22 mouse cellular contexts compared by ENCODE assay signal in genomic region chr1:13863712-13864111, GRCm38 (mm10).
A peak's percentile ranks its signal among the peaks of the same experiment; 100 is the strongest.
DNase-seq lines count a peak whose midpoint lies in the region; ATAC-seq and TF ChIP-seq lines count a peak whose summit lies in the region.
"Had no signal": no experiment of that assay in that cellular context is flagged by ENCODE, and none has a peak within 500 bp of the region (broad histone marks: within the 10 kb centered on the region; RNA-seq: fewer than 3 reads in every experiment).

No protein-coding gene starts in this region.

- DNase-seq in kidney, postnatal 10 days = no peak
- peak; percentile 20 for DNase-seq in kidney, postnatal 0 days (ENCODE audit: low spot score)
- DNase-seq in kidney, adult 2 months = no peak
- no peak for DNase-seq in gastrocnemius, postnatal 4 days (ENCODE audit: low spot score in 2 of 2)
- DNase-seq: adrenal gland, adult 2 months; adrenal gland, postnatal 10 days; adrenal gland, postnatal 25 days; cerebellum, adult 11 months; cerebellum, adult 18-20 months; cerebellum, adult 8-10 months; cerebellum, adult 9-11 months; cerebellum, postnatal 14 days; cerebellum, postnatal 36 days; embryo, embryonic 11 days had no signal

- H3K36me3 ChIP-seq in kidney, embryonic 15.5 days = no peaks in the 10 kb centered on the region
- H3K36me3 ChIP-seq in kidney, postnatal 0 days (ENCODE audit: insufficient read depth, low read length) = no peaks in the 10 kb centered on the region
- no peaks in the 10 kb centered on the region for H3K36me3 ChIP-seq in kidney, adult 2 months (ENCODE audit: control insufficient read depth, insufficient read depth, low read length)
- H3K36me3 ChIP-seq: embryonic facial prominence, embryonic 13.5 days; embryonic facial prominence, embryonic 15.5 days; forebrain, embryonic 10.5 days; forebrain, embryonic 12.5 days had no signal

- H3K4me2 ChIP-seq in kidney, embryonic 15.5 days = no peak overlapping the region
- H3K4me2 ChIP-seq in kidney, postnatal 0 days (ENCODE audit: low read length) = no peak overlapping the region
- H3K4me2 ChIP-seq: embryonic facial prominence, embryonic 13.5 days; embryonic facial prominence, embryonic 15.5 days; forebrain, embryonic 12.5 days had no signal

- no peaks in the 10 kb centered on the region for H3K4me1 ChIP-seq in kidney, embryonic 15.5 days
- no peaks in the 10 kb centered on the region for H3K4me1 ChIP-seq in kidney, postnatal 0 days (replicated peaks; ENCODE audit: insufficient read depth, low read length)
- no peaks in the 10 kb centered on the region for H3K4me1 ChIP-seq in kidney, adult 2 months (ENCODE audit: control insufficient read depth, insufficient read depth, low read length)

- no peak overlapping the region for H3K27ac ChIP-seq in kidney, embryonic 15.5 days
- no peak overlapping the region for H3K27ac ChIP-seq in kidney, postnatal 0 days
- H3K27ac ChIP-seq in kidney, adult 2 months (ENCODE audit: insufficient read depth, low read depth, low read length) = no peak overlapping the region
- H3K27ac ChIP-seq: embryonic facial prominence, embryonic 13.5 days; embryonic facial prominence, embryonic 15.5 days; forebrain, embryonic 10.5 days; forebrain, embryonic 12.5 days had no signal

- peak; percentile 64; the same call in 1 of the 2 replicates for ATAC-seq in kidney, embryonic 15.5 days (replicated peaks; ENCODE audit: low FRiP score)
- no peak for ATAC-seq in kidney, postnatal 0 days (replicated peaks; ENCODE audit: low FRiP score, low read depth)
- ATAC-seq: forebrain, embryonic 14.5 days; forebrain, embryonic 16.5 days had no signal

- no peak for TF ChIP-seq CTCF in kidney, postnatal 0 days (IDR thresholded peaks at IDR 0.05; ENCODE audit: low read depth)
- no peak for TF ChIP-seq CTCF in kidney, adult 2 months (conservative IDR thresholded peaks at IDR 0.05; ENCODE audit: insufficient read depth, insufficient read length, low read depth, low read length)

- H3K4me3 ChIP-seq in kidney, embryonic 15.5 days (replicated peaks) = no peak overlapping the region
- H3K4me3 ChIP-seq in kidney, postnatal 0 days (replicated peaks; ENCODE audit: low read depth, low read length) = no peak overlapping the region
- no peak overlapping the region for H3K4me3 ChIP-seq in kidney, adult 2 months (ENCODE audit: insufficient read depth, low read depth, low read length)
- H3K4me3 ChIP-seq: embryonic facial prominence, embryonic 13.5 days; embryonic facial prominence, embryonic 15.5 days; erythroblast, embryonic 14.5 days; forebrain, embryonic 10.5 days; forebrain, embryonic 12.5 days had no signal

- TF ChIP-seq POLR2A in kidney, adult 2 months (IDR thresholded peaks at IDR 0.05; ENCODE audit: low read depth, low read length) = no peak

- no peak overlapping the region for H3K9ac ChIP-seq in kidney, embryonic 15.5 days
- no peak overlapping the region for H3K9ac ChIP-seq in kidney, postnatal 0 days (ENCODE audit: low read depth, low read length)
- H3K9ac ChIP-seq: embryonic facial prominence, embryonic 13.5 days; embryonic facial prominence, embryonic 15.5 days; forebrain, embryonic 12.5 days had no signal

- H3K27me3 ChIP-seq in kidney, embryonic 15.5 days = no peaks in the 10 kb centered on the region
- no peaks in the 10 kb centered on the region for H3K27me3 ChIP-seq in kidney, postnatal 0 days (ENCODE audit: insufficient read depth, low read length)
- no peaks in the 10 kb centered on the region; the same call in 1 of the 2 replicates for H3K27me3 ChIP-seq in kidney, adult 2 months (replicated peaks; ENCODE audit: control insufficient read depth, insufficient read depth, low read length)
- H3K27me3 ChIP-seq: embryonic facial prominence, embryonic 13.5 days; embryonic facial prominence, embryonic 15.5 days had no signal

- no peaks in the 10 kb centered on the region for H3K9me3 ChIP-seq in kidney, embryonic 15.5 days (replicated peaks)
- no peaks in the 10 kb centered on the region for H3K9me3 ChIP-seq in kidney, postnatal 0 days (replicated peaks; ENCODE audit: low read length)
- H3K9me3 ChIP-seq: embryonic facial prominence, embryonic 13.5 days; embryonic facial prominence, embryonic 15.5 days; forebrain, embryonic 10.5 days; forebrain, embryonic 12.5 days had no signal

- 29% methylated on average over 1 of the region's 1 CpGs for WGBS in kidney, embryonic 15.5 days
- 36% methylated on average over 1 of the region's 1 CpGs for WGBS in kidney, postnatal 0 days
- 18% methylated on average over 1 of the region's 1 CpGs for WGBS in kidney, adult 2 months
